Mouse (Mus musculus) C2C12 (cell line): ENCODE measurements around the gene Dpyd.

Experiments used
- CTCF ChIP-seq: IDR thresholded peaks from one replicate; pipeline ENCODE4 v1.5.1; 2011; ENCODE audit not compliant: control insufficient read depth, insufficient read depth, insufficient read length
- MYOG ChIP-seq: IDR thresholded peaks from one replicate; pipeline ENCODE4 v1.6.1; 2011; ENCODE audit not compliant: control insufficient read depth, insufficient read length; ENCODE audit errors: extremely low read depth

DNA sequence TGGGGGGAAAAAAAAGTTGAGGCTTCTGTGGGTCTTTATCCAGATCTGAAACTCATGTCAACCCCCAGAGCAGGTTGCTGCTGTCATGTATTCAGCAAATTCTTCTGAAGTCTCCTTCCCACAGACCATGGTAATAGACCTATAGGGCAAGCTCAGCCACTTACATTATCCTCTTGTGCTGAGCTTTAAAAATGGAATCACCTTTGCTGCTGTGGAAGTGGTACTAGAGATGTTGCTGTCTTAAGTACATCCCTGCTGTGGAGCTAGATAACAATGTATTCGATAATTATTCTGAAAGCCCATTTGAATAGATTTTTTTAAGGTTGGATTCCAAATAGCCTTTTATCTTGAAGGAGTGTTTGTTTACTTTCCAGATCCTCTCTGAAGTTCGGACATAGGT, 902.1 kb downstream of the Dpyd start:
- no peak for TF ChIP-seq CTCF
- no peak for TF ChIP-seq MYOG
